Mouse (Mus musculus): ENCODE data around the gene Nphp1. TPM values are rescaled to one million over a fixed set of nuclear protein-coding genes. Genes with fewer than 3 reads are reported as not detected.

Nphp1 gene
- total RNA-seq, 4 experiments from 2014 or later, result 13.2 to 17.8 (median 17.1) TPM

- DNase-seq (ENCODE audit: low spot score in 2 of 2), result no peak
Observed at GRCm38 (mm10) chr2:127749376-127749775, 39.3 kb downstream of the Nphp1 start.

GRCm38 (mm10) chr2:127748316-127748715, 40.4 kb downstream of the Nphp1 start:
- no peak for DNase-seq (ENCODE audit: low spot score in 2 of 2)

DNA sequence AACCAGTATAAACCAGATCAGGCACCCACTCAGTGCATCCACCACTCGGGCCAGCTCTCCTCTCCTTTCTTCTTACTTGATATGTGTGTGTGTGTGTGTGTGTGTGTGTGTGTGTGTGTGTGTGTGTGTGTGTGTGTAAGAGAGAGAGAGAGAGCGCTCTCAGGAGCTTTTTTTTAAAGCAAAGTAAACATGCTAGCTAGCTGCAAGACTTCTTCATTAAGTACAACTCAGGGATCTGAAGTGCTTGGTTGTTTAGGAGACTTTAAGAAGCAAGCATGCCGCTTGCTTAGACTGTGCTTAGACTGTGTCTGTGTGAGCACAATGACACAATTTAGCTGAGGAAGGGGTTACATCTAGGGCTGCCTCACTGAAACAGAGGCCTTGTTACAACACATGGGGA, 46.1 kb downstream of the Nphp1 start:
- DNase-seq (ENCODE audit: low spot score in 2 of 2), result no peak

DNA sequence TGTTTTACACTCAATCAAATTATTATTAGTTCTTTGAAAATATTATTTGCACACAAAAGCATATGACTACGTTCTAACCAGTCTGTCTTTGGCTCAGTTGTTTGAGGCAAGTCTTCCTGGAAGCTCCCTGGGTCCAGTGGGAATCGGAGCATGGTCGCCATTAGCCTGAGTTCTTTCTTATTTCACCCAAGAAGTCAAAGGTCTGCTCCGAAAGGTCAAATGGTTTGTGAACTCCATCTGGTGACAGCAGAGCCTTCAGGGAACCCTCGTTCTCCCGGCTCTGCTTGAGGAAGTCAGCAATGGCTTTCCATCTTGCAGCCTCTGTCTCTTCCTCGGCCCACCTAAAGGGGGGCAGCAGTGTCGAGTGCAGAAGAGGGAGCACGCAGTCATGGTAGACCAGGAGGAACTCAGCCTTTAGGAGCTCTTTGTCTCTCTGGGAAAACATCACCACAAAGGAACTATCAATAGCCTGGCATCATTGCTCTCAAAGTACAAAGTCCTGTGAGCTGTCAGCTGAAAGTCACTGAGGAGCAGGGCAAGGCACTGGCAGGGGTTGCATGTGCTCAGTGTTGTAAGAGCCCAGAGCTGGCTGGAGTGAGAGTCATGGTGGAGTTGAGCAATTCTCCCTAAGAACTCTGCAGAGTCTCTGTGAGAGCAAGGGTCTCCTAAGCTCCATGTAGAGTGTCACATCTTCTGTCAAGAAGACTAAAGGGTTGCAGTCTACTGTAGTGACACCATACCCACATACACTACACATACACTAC, 47.8 kb downstream of the Nphp1 start:
- DNase-seq (ENCODE audit: low spot score in 2 of 2), result no peak

DNA sequence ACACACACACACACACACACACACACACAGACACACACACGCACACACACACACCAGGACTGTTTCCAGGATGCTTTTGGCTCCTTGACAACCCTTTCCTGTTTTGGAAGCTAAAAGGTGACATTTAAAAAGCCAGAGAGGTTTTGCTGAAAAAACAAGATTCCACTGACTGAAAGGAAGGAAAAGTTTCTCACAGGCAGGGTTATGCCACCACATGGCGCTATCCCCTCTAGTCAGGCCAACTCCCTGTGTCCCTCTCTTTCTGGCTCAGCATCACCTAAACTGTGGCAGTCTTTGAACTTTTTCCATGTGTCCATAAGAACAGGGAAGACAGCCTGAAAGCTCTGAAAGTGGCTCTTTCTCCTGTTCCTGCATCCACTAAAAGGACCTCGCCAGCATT, 50.8 kb downstream of the Nphp1 start:
- DNase-seq (ENCODE audit: low spot score in 2 of 2), result no peak

DNA sequence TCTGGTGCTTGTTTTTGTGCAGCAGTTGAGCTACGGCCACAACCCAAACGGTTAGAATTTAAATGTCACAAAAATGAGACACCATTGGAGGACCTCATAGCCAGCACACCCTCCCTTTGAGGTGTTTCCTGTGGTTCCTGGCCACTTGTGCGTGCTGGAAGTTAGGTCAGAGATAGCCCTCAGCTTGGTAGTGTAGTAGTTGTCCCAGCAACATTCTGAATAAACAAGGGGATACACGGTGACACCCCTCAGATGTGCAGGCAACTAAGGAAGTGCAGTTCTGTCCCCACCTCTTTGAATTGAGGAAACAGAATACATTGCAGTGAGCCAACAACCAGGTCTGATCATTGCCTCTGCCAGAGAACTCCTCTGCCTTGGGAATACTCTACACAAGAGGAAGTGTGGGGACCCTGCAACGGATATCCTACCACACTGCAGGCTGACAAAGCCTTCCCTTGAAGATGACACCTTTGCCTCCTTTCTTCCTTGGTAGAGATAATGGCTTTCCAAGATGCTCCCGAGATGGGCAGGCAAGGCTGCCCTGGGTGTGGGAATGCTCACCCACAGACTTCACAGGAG, 52.0 kb downstream of the Nphp1 start:
- no peak for DNase-seq (ENCODE audit: low spot score in 2 of 2)

- no peak for DNase-seq (ENCODE audit: low spot score in 2 of 2)
Observed at GRCm38 (mm10) chr2:127735512-127736145, 53.1 kb downstream of the Nphp1 start.

DNA sequence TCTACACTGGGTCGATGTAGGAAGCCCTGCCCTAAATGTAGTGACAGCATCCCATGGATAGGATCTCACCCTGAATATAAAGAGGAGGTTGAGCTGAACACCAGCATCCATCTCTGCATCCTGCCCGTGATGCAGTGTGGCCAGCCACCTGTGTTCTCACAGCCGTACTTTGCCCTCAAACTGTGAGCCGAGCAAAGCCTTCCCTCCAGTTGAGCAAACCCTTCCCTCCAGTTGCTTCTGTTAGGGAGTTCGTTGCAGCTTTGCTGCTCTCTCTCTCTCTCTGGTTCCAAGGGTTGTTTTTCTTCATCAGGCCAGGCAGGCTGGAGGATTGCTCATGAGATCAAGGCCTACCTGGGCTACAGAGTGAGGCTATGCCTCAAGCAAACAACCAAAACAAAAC, 53.8 kb downstream of the Nphp1 start:
- no peak for DNase-seq (ENCODE audit: low spot score in 2 of 2)

GRCm38 (mm10) chr2:127730301-127730997, 58.2 kb downstream of the Nphp1 start:
- DNase-seq (ENCODE audit: low spot score in 2 of 2), result no peak

- DNase-seq (ENCODE audit: low spot score in 2 of 2), result no peak
Observed at GRCm38 (mm10) chr2:127729671-127730070, 59.0 kb downstream of the Nphp1 start, which contains the start of gene Mall. Gene Mall (minus strand): TSS chr2:127729932.

GRCm38 (mm10) chr2:127728661-127729450, 59.8 kb downstream of the Nphp1 start:
- DNase-seq (ENCODE audit: low spot score in 2 of 2), result no peak

GRCm38 (mm10) chr2:127728146-127728545, 60.6 kb downstream of the Nphp1 start:
- no peak for DNase-seq (ENCODE audit: low spot score in 2 of 2)

DNA sequence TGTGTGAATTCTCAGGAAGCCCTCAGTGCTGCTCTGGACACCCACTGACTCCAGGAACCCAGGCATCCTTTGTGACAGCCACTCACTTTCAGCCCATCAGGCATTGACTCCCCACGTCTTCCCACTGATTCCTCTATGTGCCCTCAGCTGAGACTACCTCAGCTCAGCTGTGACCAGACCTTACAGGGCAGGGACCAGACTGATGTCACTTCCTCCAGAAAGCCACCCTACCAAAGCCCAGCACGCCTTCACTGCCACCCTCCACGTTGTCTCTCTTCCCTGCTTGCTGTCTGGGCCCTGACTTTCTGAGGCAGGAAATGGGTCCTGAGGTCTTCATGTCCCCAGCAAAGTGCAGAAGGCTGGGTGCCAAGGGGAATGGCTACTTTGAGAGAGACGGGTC, 65.5 kb downstream of the Nphp1 start:
- no peak for DNase-seq (ENCODE audit: low spot score in 2 of 2)

- DNase-seq (ENCODE audit: low spot score in 2 of 2), result peak; percentile 2 to 32
Observed at GRCm38 (mm10) chr2:127722176-127722892, 66.4 kb downstream of the Nphp1 start.

DNA sequence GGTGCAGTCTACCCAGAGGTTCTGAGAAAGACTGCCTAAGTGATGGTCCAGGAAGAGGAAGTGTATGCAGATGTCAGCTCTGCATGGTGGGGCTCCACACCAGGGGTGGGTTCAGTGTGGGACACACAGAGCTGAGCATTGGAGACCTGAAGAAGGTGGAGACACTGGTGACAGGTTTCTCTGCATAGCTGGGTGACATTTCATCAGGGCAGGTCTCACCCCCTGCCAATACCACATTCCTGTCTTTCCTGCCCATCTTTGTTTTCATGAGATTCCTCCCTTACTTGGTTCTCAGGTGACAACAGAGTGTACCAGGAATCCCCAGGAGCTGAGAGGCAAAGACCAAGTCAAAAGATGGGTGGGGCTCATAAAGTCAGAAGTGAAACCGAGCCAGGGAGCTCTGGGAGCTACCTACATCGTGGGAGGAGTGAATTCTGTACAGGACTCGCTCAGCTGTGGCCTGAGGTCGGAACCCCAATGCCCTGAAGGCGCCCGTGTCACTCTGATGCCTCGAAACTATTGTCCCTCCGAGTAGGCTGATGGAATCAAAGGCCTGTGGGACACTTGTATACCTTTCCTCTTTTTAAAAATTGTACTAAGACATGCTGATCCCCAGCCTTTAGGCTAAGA, 69.7 kb downstream of the Nphp1 start:
- DNase-seq (ENCODE audit: low spot score in 2 of 2), result no peak

DNA sequence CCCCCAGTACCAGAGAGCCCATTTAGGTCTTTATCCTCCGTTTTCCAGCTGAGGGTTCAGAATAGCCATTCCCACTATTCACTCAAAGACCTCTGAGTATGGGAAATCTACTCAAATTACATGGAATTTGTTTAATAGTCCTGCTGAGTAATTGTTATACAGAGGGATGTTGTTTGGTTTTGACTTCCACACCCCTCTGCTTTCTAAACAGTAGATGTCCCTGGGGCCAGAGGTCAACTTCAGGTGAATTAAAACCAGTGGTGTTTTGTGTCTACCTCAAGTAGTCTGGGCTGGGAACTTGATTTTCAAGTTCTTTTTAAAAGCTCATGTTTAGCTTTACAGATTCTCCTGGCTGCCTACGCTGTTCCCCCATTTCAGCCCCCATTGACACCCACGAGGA, 74.0 kb downstream of the Nphp1 start:
- DNase-seq (ENCODE audit: low spot score in 2 of 2), result no peak

DNA sequence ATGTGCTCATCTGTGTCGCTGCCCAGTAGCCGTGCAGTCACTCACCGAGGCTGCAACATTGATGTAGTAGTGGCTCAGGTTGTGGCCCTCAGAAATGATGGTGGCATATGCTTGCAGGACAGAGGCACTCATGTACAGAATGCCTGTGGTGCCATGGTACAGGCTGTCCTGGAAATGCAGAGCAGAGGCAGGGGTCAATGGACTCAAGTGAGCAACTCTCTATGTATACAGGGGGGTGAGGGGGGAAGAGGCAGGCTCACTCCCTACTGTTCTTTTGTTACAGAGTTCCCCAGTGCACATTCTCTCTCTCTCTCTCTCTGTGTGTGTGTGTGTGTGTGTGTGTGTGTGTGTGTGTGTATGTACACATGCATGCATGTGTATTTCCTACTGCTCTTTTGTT, 79.9 kb downstream of the Nphp1 start:
- no peak for DNase-seq (ENCODE audit: low spot score in 2 of 2)

DNA sequence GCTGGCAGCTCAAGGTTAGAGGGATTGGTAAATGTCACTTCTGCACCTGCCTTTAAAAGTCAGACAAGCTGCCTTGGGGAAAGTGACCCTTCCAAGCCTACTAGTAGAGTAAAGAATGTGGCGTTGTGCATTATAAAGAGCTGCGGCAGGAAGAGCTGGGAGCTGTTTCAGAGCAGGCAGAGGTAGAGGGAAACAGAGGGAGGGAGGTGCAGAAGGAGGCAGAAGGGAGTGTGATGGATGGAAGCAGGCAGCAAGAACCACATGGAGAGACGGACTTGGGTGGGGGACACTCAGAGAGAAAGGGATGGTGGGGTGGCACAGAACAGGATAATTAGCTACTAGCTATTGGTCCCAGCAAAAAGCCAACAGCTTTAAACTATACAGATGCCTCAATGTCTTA, 80.6 kb downstream of the Nphp1 start:
- DNase-seq (ENCODE audit: low spot score in 2 of 2), result no peak

DNA sequence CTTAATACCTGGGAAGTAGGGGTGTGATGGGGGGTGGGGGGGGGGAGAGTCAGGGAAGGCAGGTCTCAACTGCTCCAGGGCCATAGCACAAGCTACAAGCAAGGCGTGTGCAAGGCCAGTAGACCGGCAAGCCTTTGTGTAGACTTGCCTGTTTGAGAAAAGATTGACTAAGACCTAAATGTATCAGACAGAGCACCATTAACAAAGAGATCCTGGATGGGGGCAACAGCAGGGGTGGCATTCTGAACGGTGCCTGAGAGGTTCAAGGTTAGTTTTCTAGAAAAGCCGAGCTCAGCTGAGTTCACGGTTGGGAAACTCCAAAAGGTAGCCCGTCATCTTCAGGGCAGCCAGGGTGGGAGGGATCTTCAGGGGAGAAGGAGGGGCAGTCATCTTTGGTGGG, 83.4 kb downstream of the Nphp1 start:
- DNase-seq (ENCODE audit: low spot score in 2 of 2), result no peak
